Mouse (Mus musculus) spleen, adult 2 months (tissue): ENCODE measurements around the gene Mthfsd. TPM values are rescaled to one million over a fixed set of nuclear protein-coding genes. Genes with fewer than 3 reads are reported as not detected.
A peak's percentile ranks its signal among the peaks of the same experiment; 100 is the strongest.
"Not testable (repeated sequence)": the region's sequence is repeated elsewhere in the genome, so short reads cannot be mapped to it uniquely, and the experiment has no call there.

Experiments used
- DNase-seq, 2 experiments: peaks; one replicate each; pipeline versions ENCODE4 v3.0.0 to v3.0.0-alpha.2; 2012 to 2021; ENCODE audit warnings: low spot score in 2 of 2, low read depth in 1 of 2
- H3K27ac ChIP-seq: fragments of 200-500 bp; 2 replicates; pipeline ENCODE4 v1.5.1; 2012; ENCODE audit warnings: low read length, inconsistent platforms; ENCODE audit not compliant: insufficient read depth
- H3K27me3 ChIP-seq: fragments of 200-500 bp; 2 replicates; pipeline ENCODE4 v1.6.1; 2012; ENCODE audit warnings: mild to moderate bottlenecking, moderate library complexity, low read length, inconsistent platforms; ENCODE audit not compliant: control insufficient read depth, insufficient read depth
- H3K36me3 ChIP-seq: fragments of 200-500 bp; 2 replicates; pipeline ENCODE4 v1.6.1; 2012; ENCODE audit warnings: mild to moderate bottlenecking, low read length, inconsistent platforms; ENCODE audit not compliant: control insufficient read depth, insufficient read depth
- H3K4me1 ChIP-seq: fragments of 200-500 bp; 2 replicates; pipeline ENCODE4 v1.6.1; 2011; ENCODE audit warnings: inconsistent platforms; ENCODE audit not compliant: control insufficient read depth, insufficient read depth, insufficient read length
- H3K4me3 ChIP-seq: fragments of 200-500 bp; 2 replicates; pipeline ENCODE4 v1.5.1; 2011; ENCODE audit warnings: mild to moderate bottlenecking, inconsistent platforms; ENCODE audit not compliant: insufficient read depth, insufficient read length; ENCODE audit errors: extremely low read depth
- CTCF ChIP-seq: fragments of 200-500 bp; IDR thresholded peaks from 2 replicates; pipeline ENCODE4 v1.5.1; 2011; ENCODE audit warnings: mild to moderate bottlenecking, inconsistent platforms; ENCODE audit not compliant: insufficient read depth, insufficient read length, insufficient replicate concordance; ENCODE audit errors: extremely low read depth
- POLR2A ChIP-seq: fragments of 200-500 bp; IDR thresholded peaks from 2 replicates; pipeline ENCODE4 v1.6.1; 2011; ENCODE audit warnings: low read depth, low read length, inconsistent platforms
- WGBS: fragments of 180-500 bp; shearing (Covaris S2); methylation state at CpG from one replicate; pipeline ENCODE4 v1.1.7; 2018; 5-methylcytosine and 5-hydroxymethylcytosine counted together
- polyA plus RNA-seq: library from polyadenylated mRNA; depleted of rRNA; stranded (reverse); fragments of >200 nt; gene quantifications from 2 replicates; pipeline ENCODE4 v1.2.3, GENCODE M21; 2012; rRNA removed

Gene Mthfsd
- 33.6 and 39.9 TPM in 2 replicates for polyA plus RNA-seq

DNA sequence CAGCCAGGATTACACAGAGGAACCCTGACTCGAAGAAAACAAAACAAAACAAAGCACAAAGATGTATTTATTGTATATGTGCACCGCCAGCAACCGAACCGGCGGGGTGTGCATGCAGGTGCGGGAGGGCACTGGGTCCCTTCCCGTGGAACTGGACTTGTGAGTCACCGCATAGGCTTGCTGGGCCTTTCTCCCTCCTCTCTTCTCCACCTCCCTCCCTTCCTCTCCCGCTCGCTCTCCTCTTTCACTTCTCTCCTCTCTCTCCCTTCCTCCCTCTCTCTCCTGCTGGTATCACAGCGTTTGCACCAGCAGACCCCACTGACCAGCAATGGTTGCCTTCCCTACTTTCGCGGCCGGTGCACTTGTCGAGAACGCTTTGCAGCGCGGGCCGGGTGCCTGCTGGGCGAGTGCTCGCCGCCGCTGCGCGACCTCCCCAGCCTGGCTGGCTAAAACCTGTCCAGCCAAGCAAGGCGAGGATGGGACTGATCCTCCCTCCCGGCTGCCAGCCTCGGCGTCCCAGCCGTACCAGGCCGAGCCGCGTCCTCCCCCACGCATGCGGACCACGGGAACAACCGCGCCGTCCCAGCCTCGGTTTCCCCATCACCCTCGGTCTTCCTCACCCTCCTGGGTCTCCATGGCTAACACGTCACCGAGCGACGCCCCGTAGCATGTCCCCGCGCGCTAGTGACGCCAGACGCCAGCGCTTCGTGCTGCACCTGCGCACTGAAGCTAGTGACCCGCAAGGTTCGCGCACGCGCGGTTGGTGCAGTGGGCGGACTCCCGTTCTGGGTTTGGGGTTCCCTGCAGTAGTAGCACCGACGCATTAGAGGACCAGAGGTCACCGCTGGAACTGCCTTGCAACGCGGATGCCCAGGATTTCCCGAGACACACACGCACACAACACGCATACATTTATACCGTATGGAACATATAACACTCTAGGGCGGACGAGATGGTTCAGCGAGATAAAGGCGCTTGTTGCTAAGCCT is at the start of gene Mthfsd:
Gene Mthfsd (minus strand): TSS at position 725 of the 989 bp plus-strand sequence.
- TF ChIP-seq CTCF: no peak
- TF ChIP-seq POLR2A: peak; percentile 61
- Histone ChIP-seq H3K27me3 (no peaks in the 10 kb centered on the region), H3K4me1 (peaks cover 8% of the 10 kb centered on the region; the same call in 1 of the 2 replicates), H3K36me3 (peaks cover 2% of the 10 kb centered on the region; the same call in 1 of the 2 replicates), H3K4me3 (peak within 1 kb of the TSS; percentile 81), H3K27ac (peak within 1 kb of the TSS; percentile 61)
- DNase-seq: peak; percentile 90 to 99
- 1% methylated on average over 75 of the region's 75 CpGs for WGBS

DNA sequence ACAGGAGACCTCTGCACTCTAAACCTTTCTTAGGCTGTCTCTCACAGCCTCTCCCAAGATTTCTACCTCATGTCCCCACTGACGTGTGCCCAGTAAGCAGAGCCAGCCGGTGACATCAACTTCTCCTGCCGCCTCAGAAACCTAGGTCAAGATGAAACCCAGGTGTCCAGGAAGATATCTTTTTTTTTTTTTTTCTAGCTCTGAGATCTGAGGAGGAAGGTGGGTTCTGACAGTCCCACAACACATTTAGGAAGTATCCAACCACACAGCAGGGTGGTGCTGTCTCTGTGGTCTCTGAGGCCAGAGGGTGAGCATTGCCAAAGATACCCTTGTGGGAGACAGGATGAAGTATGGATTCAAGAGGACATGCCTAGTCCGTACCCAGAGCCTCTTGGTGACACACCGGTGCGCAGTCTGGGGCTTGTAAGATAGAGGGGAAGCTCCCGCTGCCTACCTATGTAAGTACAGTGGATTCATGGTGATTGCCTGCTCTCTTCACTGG is 48.8 kb upstream of the Mthfsd start:
- no peak for TF ChIP-seq CTCF
- TF ChIP-seq POLR2A: no peak
- WGBS: 36% methylated on average over 7 of the region's 7 CpGs
- no peak overlapping the region for H3K27ac ChIP-seq
- no peaks in the 10 kb centered on the region for H3K36me3 ChIP-seq
- H3K4me3 ChIP-seq: no peak overlapping the region
- H3K4me1 ChIP-seq: no peaks in the 10 kb centered on the region
- H3K27me3 ChIP-seq: no peaks in the 10 kb centered on the region
- no peak for DNase-seq

DNA sequence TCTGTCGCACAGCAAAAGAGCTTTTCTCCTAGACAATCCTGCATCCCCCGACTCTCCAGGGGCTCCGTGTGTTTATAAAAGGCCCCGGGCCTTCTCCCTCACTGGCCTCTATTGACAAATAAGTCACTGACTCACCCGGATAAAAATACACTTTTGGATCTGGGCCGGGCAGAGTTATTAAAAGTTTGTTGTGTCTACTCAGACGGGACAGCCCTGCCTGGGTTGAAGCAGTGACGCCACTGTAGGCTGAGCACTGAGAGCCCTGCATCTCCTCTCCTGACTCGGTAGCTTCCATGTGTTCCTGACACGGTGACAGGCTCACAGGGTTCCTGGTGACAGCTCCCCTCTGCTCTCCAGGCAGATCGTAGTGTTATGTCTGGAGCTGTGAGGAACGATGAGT is 44.2 kb upstream of the Mthfsd start:
- Histone ChIP-seq H3K4me1 (no peaks in the 10 kb centered on the region), H3K4me3 (no peak overlapping the region), H3K36me3 (no peaks in the 10 kb centered on the region), H3K27ac (no peak overlapping the region), H3K27me3 (no peaks in the 10 kb centered on the region)
- WGBS: 75% methylated on average over 12 of the region's 12 CpGs
- no peak for TF ChIP-seq CTCF
- TF ChIP-seq POLR2A: no peak
- DNase-seq: no peak

DNA sequence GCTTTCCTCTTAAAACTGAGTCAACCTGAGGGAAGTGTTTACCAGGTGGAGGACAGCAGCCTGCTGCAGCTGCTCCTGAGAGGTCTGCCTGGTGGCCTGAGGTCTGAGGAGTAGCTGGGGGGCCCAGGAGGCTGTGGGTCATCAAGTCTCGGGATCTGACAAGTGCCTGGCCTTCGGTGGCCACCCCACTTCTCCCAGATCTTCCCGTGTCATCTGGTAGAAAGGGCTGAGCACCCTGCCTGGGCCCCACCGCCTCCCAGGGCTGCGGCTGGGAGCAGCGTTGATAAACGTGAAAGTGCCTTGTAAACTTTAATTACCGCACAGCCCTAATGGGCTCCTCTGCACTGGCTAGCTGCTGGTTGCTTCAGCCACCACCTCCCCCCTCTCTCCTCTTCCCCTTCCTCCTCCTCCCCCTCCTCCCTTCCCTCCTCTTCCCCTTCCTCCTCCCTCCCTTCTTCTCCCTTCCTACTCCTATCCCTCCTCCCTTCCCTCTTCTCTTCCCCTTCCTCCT is 40.4 kb upstream of the Mthfsd start:
- no peak overlapping the region for H3K27ac ChIP-seq
- no peaks in the 10 kb centered on the region for H3K27me3 ChIP-seq
- H3K4me3 ChIP-seq: no peak overlapping the region
- no peak for DNase-seq
- H3K4me1 ChIP-seq: no peaks in the 10 kb centered on the region
- 36% methylated on average over 8 of the region's 8 CpGs for WGBS
- H3K36me3 ChIP-seq: no peaks in the 10 kb centered on the region
- no peak for TF ChIP-seq CTCF
- no peak for TF ChIP-seq POLR2A

DNA sequence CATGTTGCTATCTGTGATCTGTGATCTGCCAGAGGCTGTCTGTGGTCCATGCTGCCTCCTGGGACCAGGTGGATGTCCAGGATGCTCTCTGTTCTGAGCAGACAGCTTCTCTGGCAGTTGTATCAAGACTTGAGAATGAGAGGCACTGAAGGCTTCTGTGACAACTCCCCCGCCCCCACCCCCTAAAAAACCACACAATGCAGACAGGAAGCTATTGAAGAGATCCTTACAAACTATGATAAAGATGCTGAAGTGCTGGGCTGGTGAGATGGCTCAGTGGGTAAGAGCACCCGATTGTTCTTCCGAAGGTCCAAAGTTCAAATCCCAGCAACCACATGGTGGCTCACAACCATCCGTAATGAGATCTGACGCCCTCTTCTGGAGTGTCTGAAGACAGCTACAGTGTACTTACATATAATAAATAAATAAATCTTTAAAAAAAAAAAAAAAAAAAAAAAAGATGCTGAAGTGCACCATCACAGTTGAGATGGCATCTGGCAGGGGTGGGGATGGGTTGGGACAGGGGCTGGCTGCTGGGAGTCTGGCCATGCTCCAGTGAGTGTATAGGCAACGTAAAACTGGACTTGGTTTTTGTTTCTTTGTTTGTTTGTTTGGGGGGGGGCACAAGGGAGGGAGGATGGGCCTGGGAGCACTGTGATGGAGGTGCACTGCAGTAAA is 37.4 kb upstream of the Mthfsd start:
- H3K27ac ChIP-seq, H3K36me3 ChIP-seq, H3K27me3 ChIP-seq, H3K4me1 ChIP-seq, DNase-seq, H3K4me3 ChIP-seq: not testable (repeated sequence)
- 38% methylated on average over 5 of the region's 6 CpGs for WGBS

DNA sequence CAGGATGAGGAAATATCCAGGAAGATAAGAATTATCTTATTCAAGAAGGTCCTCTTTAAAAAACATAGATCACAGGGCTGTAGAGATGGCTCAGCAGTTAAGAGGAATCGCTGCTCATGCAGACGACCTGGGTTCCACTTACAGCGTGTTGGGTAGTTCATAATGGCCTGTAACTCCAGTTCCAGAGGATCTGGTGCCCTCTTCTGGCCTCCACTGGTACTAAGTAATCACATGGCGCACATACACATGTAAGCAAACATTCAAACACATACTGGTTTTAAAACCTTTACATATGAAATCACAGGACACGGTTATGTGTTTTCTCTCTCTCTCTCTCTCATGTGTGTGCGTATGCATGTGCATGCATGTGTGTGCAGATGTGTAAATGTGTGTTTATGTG is 28.7 kb upstream of the Mthfsd start:
- no peak for DNase-seq
- Histone ChIP-seq H3K27ac (no peak overlapping the region), H3K4me3 (no peak overlapping the region), H3K27me3 (no peaks in the 10 kb centered on the region), H3K36me3 (no peaks in the 10 kb centered on the region), H3K4me1 (no peaks in the 10 kb centered on the region)
- 92% methylated on average over 6 of the region's 6 CpGs for WGBS
- TF ChIP-seq POLR2A (no peak), CTCF (no peak)
